Mouse (Mus musculus) liver, postnatal 0 days (tissue): ENCODE measurements around the gene Rnf225. TPM values are rescaled to one million over a fixed set of nuclear protein-coding genes. Genes with fewer than 3 reads are reported as not detected.
"Not testable (repeated sequence)": the region's sequence is repeated elsewhere in the genome, so short reads cannot be mapped to it uniquely, and the experiment has no call there.

Experiments
- ATAC-seq: fragments of 200-750 bp; cut with Nextera tagmentation; 2 replicates; pipeline ENCODE4 v1.8.0; 2017; ENCODE audit warnings: mild to moderate bottlenecking, moderate library complexity
- DNase-seq: peaks from one replicate; pipeline ENCODE4 v3.0.0-alpha.2; 2016
- H3K27ac ChIP-seq: fragments of 300-500 bp; sonication (generic); 2 replicates; pipeline ENCODE4 v1.5.1; 2014; ENCODE audit warnings: antibody characterized with exemption, moderate library complexity, mild to moderate bottlenecking, low read depth
- H3K27me3 ChIP-seq: fragments of 300-500 bp; sonication (generic); 2 replicates; pipeline ENCODE4 v1.6.1; 2014; ENCODE audit warnings: low read length, control low read depth, mixed read lengths; ENCODE audit not compliant: insufficient read depth
- H3K36me3 ChIP-seq: fragments of 300-500 bp; sonication (generic); replicated peaks from 2 replicates; pipeline ENCODE4 v1.6.1; 2014; ENCODE audit warnings: mild to moderate bottlenecking, control low read depth, low read length, moderate library complexity, mixed read lengths; ENCODE audit not compliant: insufficient read depth
- H3K4me1 ChIP-seq: fragments of 300-500 bp; sonication (generic); 2 replicates; pipeline ENCODE4 v1.6.1; 2014; ENCODE audit warnings: antibody characterized with exemption, mild to moderate bottlenecking, control low read depth; ENCODE audit not compliant: insufficient read depth
- H3K4me2 ChIP-seq: fragments of 300-500 bp; sonication (generic); 2 replicates; pipeline ENCODE4 v1.6.1; 2014; ENCODE audit warnings: low read depth, mild to moderate bottlenecking, low read length, moderate library complexity, mixed read lengths
- H3K4me3 ChIP-seq: fragments of 300-500 bp; sonication (generic); 2 replicates; pipeline ENCODE4 v1.5.1; 2014; ENCODE audit warnings: low read depth, low read length
- H3K9ac ChIP-seq: fragments of 300-500 bp; sonication (generic); replicated peaks from 2 replicates; pipeline ENCODE4 v1.6.1; 2014; ENCODE audit warnings: mild to moderate bottlenecking, moderate library complexity
- H3K9me3 ChIP-seq: fragments of 300-500 bp; sonication (generic); 2 replicates; pipeline ENCODE4 v1.6.1; 2016; ENCODE audit warnings: mild to moderate bottlenecking, control low read depth, low read length, mixed read lengths
- CTCF ChIP-seq: sonication (generic); IDR thresholded peaks from 2 replicates; pipeline ENCODE4 v1.5.1; 2016; ENCODE audit warnings: antibody characterized with exemption, low read depth
- EP300 ChIP-seq: IDR thresholded peaks from 2 replicates; pipeline ENCODE4 v1.6.1; 2016; ENCODE audit warnings: antibody characterized with exemption, low read depth, mild to moderate bottlenecking
- WGBS: fragments of 180-500 bp; shearing (Covaris S2); extraction: QIAGEN DNeasy Blood & Tissue Kit; methylation state at CpG from one replicate; pipeline ENCODE4 v1.1.7; 2014; ENCODE audit not compliant: insufficient replicate concordance; 5-methylcytosine and 5-hydroxymethylcytosine counted together
- polyA plus RNA-seq: library from polyadenylated mRNA; unstranded; fragments of >200 nt; fragmentation: Nextera tagmentation; extraction: Ambion mirVana; gene quantifications from 2 replicates; pipeline ENCODE4 v1.2.1, GENCODE M21; 2015

Gene Rnf225
- polyA plus RNA-seq, 1 experiment from 2014 or later, result 0.05 TPM

- H3K4me1 ChIP-seq, result peaks cover 6% of the 10 kb centered on the region; the same call in 1 of the 2 replicates
- H3K9me3 ChIP-seq, result no peaks in the 10 kb centered on the region
- H3K4me3 ChIP-seq, result peak overlapping the region; percentile 62
- ATAC-seq (peak; percentile 51), DNase-seq (peak; percentile 86)
- 17% methylated on average over 7 of the region's 7 CpGs for WGBS
- peak overlapping the region; percentile 91 for H3K27ac ChIP-seq
- H3K4me2 ChIP-seq, result peak overlapping the region; percentile 84
- H3K36me3 ChIP-seq, result peaks cover 24% of the 10 kb centered on the region
- no peaks in the 10 kb centered on the region for H3K27me3 ChIP-seq
- H3K9ac ChIP-seq, result peak overlapping the region; percentile 69
- peak; percentile 92 for TF ChIP-seq CTCF
- TF ChIP-seq EP300, result no peak
Measured at GRCm38 (mm10) chr7:12909498-12909962, 17.7 kb upstream of the Rnf225 start.

GRCm38 (mm10) chr7:12910181-12910668 lies 17.0 kb upstream of the Rnf225 start:
- no peak for TF ChIP-seq EP300
- no peak for TF ChIP-seq CTCF
- Histone ChIP-seq H3K9me3 (no peaks in the 10 kb centered on the region), H3K4me2 (peak overlapping the region; percentile 84), H3K9ac (peak overlapping the region; percentile 69), H3K27me3 (no peaks in the 10 kb centered on the region), H3K36me3 (peaks cover 24% of the 10 kb centered on the region), H3K27ac (peak overlapping the region; percentile 91), H3K4me3 (peak overlapping the region; percentile 62), H3K4me1 (peaks cover 6% of the 10 kb centered on the region; the same call in 1 of the 2 replicates)
- 2% methylated on average over 19 of the region's 19 CpGs for WGBS
- peak; percentile 80 for ATAC-seq
- peak; percentile 61 for DNase-seq

GRCm38 (mm10) chr7:12913556-12913955 lies 13.7 kb upstream of the Rnf225 start:
- peaks cover 6% of the 10 kb centered on the region; the same call in 1 of the 2 replicates for H3K4me1 ChIP-seq
- no peaks in the 10 kb centered on the region for H3K9me3 ChIP-seq
- H3K27me3 ChIP-seq, result no peaks in the 10 kb centered on the region
- no peak overlapping the region for H3K4me2 ChIP-seq
- peaks cover under 1% of the 10 kb centered on the region; the same call in 1 of the 2 replicates for H3K36me3 ChIP-seq
- TF ChIP-seq CTCF (peak; percentile 66), EP300 (no peak)
- DNase-seq, result no peak
- no peak overlapping the region for H3K4me3 ChIP-seq
- H3K27ac ChIP-seq, result no peak overlapping the region
- H3K9ac ChIP-seq, result no peak overlapping the region
- ATAC-seq, result no peak

GRCm38 (mm10) chr7:12920495-12920894 lies 6.7 kb upstream of the Rnf225 start:
- Histone ChIP-seq H3K36me3 (peaks cover 23% of the 10 kb centered on the region), H3K4me2 (peak overlapping the region; percentile 29; the same call in 1 of the 2 replicates), H3K4me1 (peaks cover 14% of the 10 kb centered on the region)
- H3K9ac ChIP-seq, ATAC-seq, H3K9me3 ChIP-seq, H3K27me3 ChIP-seq, DNase-seq, H3K27ac ChIP-seq, H3K4me3 ChIP-seq: not testable (repeated sequence)
- 80% methylated on average over 7 of the region's 8 CpGs for WGBS

GRCm38 (mm10) chr7:12921318-12921704 lies 5.9 kb upstream of the Rnf225 start:
- ATAC-seq (no peak), DNase-seq (no peak)
- Histone ChIP-seq H3K9me3 (no peaks in the 10 kb centered on the region), H3K27ac (peak overlapping the region; percentile 98), H3K9ac (peak overlapping the region; percentile 89), H3K4me2 (peak overlapping the region; percentile 97), H3K36me3 (peaks cover 31% of the 10 kb centered on the region), H3K4me3 (peak overlapping the region; percentile 78), H3K4me1 (peaks cover 14% of the 10 kb centered on the region), H3K27me3 (no peaks in the 10 kb centered on the region)
- no peak for TF ChIP-seq EP300
- TF ChIP-seq CTCF, result no peak
- 0% methylated on average over 3 of the region's 3 CpGs for WGBS

GRCm38 (mm10) chr7:12921705-12922465 lies 5.3 kb upstream of the Rnf225 start, which contains the start of gene Rps5:
Rps5 (plus strand) TSS chr7:12922290.
- H3K4me3 ChIP-seq, result peak within 1 kb of the TSS; percentile 78
- under 1% methylated on average over 55 of the region's 55 CpGs for WGBS
- ATAC-seq, result peak; percentile 98
- no peaks in the 10 kb centered on the region for H3K9me3 ChIP-seq
- H3K4me2 ChIP-seq, result peak within 1 kb of the TSS; percentile 97
- H3K4me1 ChIP-seq, result peaks cover 14% of the 10 kb centered on the region
- H3K9ac ChIP-seq, result peak within 1 kb of the TSS; percentile 89
- TF ChIP-seq EP300 (peak; percentile 64; the same call in 1 of the 2 replicates), CTCF (peak; percentile 93)
- H3K27ac ChIP-seq, result peak within 1 kb of the TSS; percentile 98
- H3K36me3 ChIP-seq, result peaks cover 37% of the 10 kb centered on the region
- H3K27me3 ChIP-seq, result no peaks in the 10 kb centered on the region
- peak; percentile 98 for DNase-seq
